ENCODE assay signal across 20 mouse cellular contexts in the genomic region with DNA sequence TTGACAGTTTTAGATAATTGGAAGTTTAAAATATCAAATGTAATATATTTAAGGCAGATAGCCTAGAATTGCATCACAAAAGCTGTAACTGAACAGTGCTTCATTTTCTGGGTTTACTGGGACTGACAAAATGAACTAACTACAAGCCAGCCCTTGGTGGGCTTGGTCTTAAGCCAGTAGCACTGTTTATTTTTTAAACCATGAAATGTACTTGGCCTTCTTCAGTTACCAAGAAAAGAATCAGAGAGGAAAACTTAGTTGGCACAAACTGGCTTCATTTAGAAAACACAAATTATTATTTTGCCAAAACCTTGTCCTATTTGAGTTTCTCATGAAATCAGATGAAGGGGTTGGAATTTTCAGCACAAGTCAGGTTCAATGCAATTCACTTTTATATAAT.
DNase-seq lines count a peak whose midpoint lies in the region; ATAC-seq and TF ChIP-seq lines count a peak whose summit lies in the region.
"Had no signal": no experiment of that assay in that cellular context is flagged by ENCODE, and none has a peak within 500 bp of the region (broad histone marks: within the 10 kb centered on the region; RNA-seq: fewer than 3 reads in every experiment).

No protein-coding gene starts in this region.

- ATAC-seq in embryonic facial prominence, embryonic 14.5 days (ENCODE audit: low read depth): no peak
- ATAC-seq in lung, postnatal 0 days: no peak
- ATAC-seq: forebrain, embryonic 15.5 days; Patski had no signal

- no peak overlapping the region for H3K4me2 ChIP-seq in embryonic facial prominence, embryonic 14.5 days (ENCODE audit: low read depth, low read length)
- H3K4me2 ChIP-seq in lung, postnatal 0 days (replicated peaks; ENCODE audit: low read depth, low read length): no peak overlapping the region
- H3K4me2 ChIP-seq: embryonic facial prominence, embryonic 15.5 days; forebrain, embryonic 15.5 days; heart, embryonic 11.5 days; hindbrain, embryonic 14.5 days had no signal

- no peaks in the 10 kb centered on the region for H3K27me3 ChIP-seq in embryonic facial prominence, embryonic 14.5 days (replicated peaks; ENCODE audit: control insufficient read depth, insufficient read depth, low read length)
- no peaks in the 10 kb centered on the region for H3K27me3 ChIP-seq in embryonic facial prominence, embryonic 10.5 days (replicated peaks; ENCODE audit: low read depth, poor library complexity, severe bottlenecking)
- H3K27me3 ChIP-seq in lung, postnatal 0 days (replicated peaks; ENCODE audit: insufficient read depth, low read length): no peaks in the 10 kb centered on the region
- no peaks in the 10 kb centered on the region for H3K27me3 ChIP-seq in kidney, adult 2 months (replicated peaks; ENCODE audit: control insufficient read depth, insufficient read depth, low read length)
- H3K27me3 ChIP-seq: embryonic facial prominence, embryonic 15.5 days; forebrain, embryonic 15.5 days; Patski had no signal

- H3K27ac ChIP-seq in embryonic facial prominence, embryonic 14.5 days (replicated peaks; ENCODE audit: low read depth, low read length): no peak overlapping the region
- no peak overlapping the region for H3K27ac ChIP-seq in embryonic facial prominence, embryonic 10.5 days (replicated peaks)
- no peak overlapping the region for H3K27ac ChIP-seq in lung, postnatal 0 days (ENCODE audit: low read length)
- no peak overlapping the region for H3K27ac ChIP-seq in kidney, adult 2 months (ENCODE audit: insufficient read depth, low read depth, low read length)
- H3K27ac ChIP-seq: embryonic facial prominence, embryonic 15.5 days; forebrain, embryonic 15.5 days; hindbrain, embryonic 10.5 days; hindbrain, embryonic 14.5 days had no signal

- no peaks in the 10 kb centered on the region for H3K4me1 ChIP-seq in embryonic facial prominence, embryonic 14.5 days (ENCODE audit: control insufficient read depth, insufficient read depth, low read length)
- H3K4me1 ChIP-seq in embryonic facial prominence, embryonic 10.5 days: no peaks in the 10 kb centered on the region
- no peaks in the 10 kb centered on the region for H3K4me1 ChIP-seq in lung, postnatal 0 days (ENCODE audit: insufficient read depth, low read depth, low read length)
- H3K4me1 ChIP-seq in kidney, adult 2 months (ENCODE audit: control insufficient read depth, insufficient read depth, low read length): no peaks in the 10 kb centered on the region
- H3K4me1 ChIP-seq: embryonic facial prominence, embryonic 15.5 days; forebrain, embryonic 15.5 days; hindbrain, embryonic 10.5 days had no signal

- H3K36me3 ChIP-seq in embryonic facial prominence, embryonic 14.5 days (ENCODE audit: control insufficient read depth, insufficient read depth, low read length): no peaks in the 10 kb centered on the region
- no peaks in the 10 kb centered on the region for H3K36me3 ChIP-seq in embryonic facial prominence, embryonic 10.5 days (replicated peaks)
- no peaks in the 10 kb centered on the region for H3K36me3 ChIP-seq in lung, postnatal 0 days (ENCODE audit: insufficient read depth, low read length)
- no peaks in the 10 kb centered on the region for H3K36me3 ChIP-seq in kidney, adult 2 months (ENCODE audit: control insufficient read depth, insufficient read depth, low read length)
- H3K36me3 ChIP-seq: embryonic facial prominence, embryonic 15.5 days; forebrain, embryonic 15.5 days; hindbrain, embryonic 10.5 days had no signal

- no peak for TF ChIP-seq CTCF in lung, postnatal 0 days (IDR thresholded peaks at IDR 0.05)
- TF ChIP-seq CTCF in kidney, adult 2 months (conservative IDR thresholded peaks at IDR 0.05; ENCODE audit: insufficient read depth, insufficient read length, low read depth, low read length): no peak

- H3K4me3 ChIP-seq in embryonic facial prominence, embryonic 14.5 days (ENCODE audit: low read depth, low read length): no peak overlapping the region
- H3K4me3 ChIP-seq in embryonic facial prominence, embryonic 10.5 days: no peak overlapping the region
- H3K4me3 ChIP-seq in lung, postnatal 0 days (ENCODE audit: low read depth, low read length): no peak overlapping the region
- H3K4me3 ChIP-seq in kidney, adult 2 months (ENCODE audit: insufficient read depth, low read depth, low read length): no peak overlapping the region
- H3K4me3 ChIP-seq: embryonic facial prominence, embryonic 15.5 days; erythroblast, embryonic 14.5 days; forebrain, embryonic 15.5 days; hindbrain, embryonic 10.5 days had no signal

- DNase-seq in embryonic facial prominence, embryonic 14.5 days (ENCODE audit: low spot score): peak; percentile 50
- DNase-seq in embryonic facial prominence, embryonic 10.5 days (ENCODE audit: low spot score): no peak
- peak; percentile 2 for DNase-seq in lung, postnatal 14 days
- no peak for DNase-seq in lung, postnatal 0 days (ENCODE audit: low spot score)
- peak; percentile 68 for DNase-seq in adipocyte (ENCODE audit: low spot score)
- no peak for DNase-seq in kidney, adult 2 months
- no peak for DNase-seq in T-cell, adult 2 months (ENCODE audit: low spot score)
- DNase-seq: adrenal gland, adult 8-10 months; adrenal gland, postnatal 36 days; cerebellum, adult 11 months; cerebellum, adult 9-11 months; cerebellum, postnatal 36 days; gastrocnemius, postnatal 10 days had no signal

- no peak for TF ChIP-seq POLR2A in kidney, adult 2 months (IDR thresholded peaks at IDR 0.05; ENCODE audit: low read depth, low read length)

- no peaks in the 10 kb centered on the region for H3K9me3 ChIP-seq in embryonic facial prominence, embryonic 14.5 days (ENCODE audit: control insufficient read depth, low read length)
- H3K9me3 ChIP-seq in embryonic facial prominence, embryonic 10.5 days: no peaks in the 10 kb centered on the region
- no peaks in the 10 kb centered on the region for H3K9me3 ChIP-seq in lung, postnatal 0 days (ENCODE audit: low read length)
- H3K9me3 ChIP-seq: embryonic facial prominence, embryonic 15.5 days; forebrain, embryonic 15.5 days; hindbrain, embryonic 10.5 days had no signal

- no peak overlapping the region for H3K9ac ChIP-seq in embryonic facial prominence, embryonic 14.5 days (ENCODE audit: low read depth, low read length)
- H3K9ac ChIP-seq in lung, postnatal 0 days (replicated peaks; ENCODE audit: low read depth): no peak overlapping the region
- H3K9ac ChIP-seq: embryonic facial prominence, embryonic 15.5 days; forebrain, embryonic 15.5 days; hindbrain, embryonic 14.5 days had no signal

- no peak for TF ChIP-seq EP300 in lung, postnatal 0 days (IDR thresholded peaks at IDR 0.05)

Comparison
In these comparisons a context has a peak if more than half of its experiments do, and no peak if none do; other contexts are left out.
1. DNase-seq: peak in embryonic facial prominence, embryonic 14.5 days (single experiment), lung, postnatal 14 days (single experiment) and adipocyte (single experiment); none in embryonic facial prominence, embryonic 10.5 days (single experiment), lung, postnatal 0 days (single experiment), kidney, adult 2 months (single experiment) and T-cell, adult 2 months (single experiment).